In genomic region chr11:102244926-102245449, GRCm38 (mm10) we compare ENCODE assay signal across 9 mouse cellular contexts. TPM values are rescaled to one million over a fixed set of nuclear protein-coding genes. Genes with fewer than 3 reads are reported as not detected.
DNase-seq lines count a peak whose midpoint lies in the region; ATAC-seq and TF ChIP-seq lines count a peak whose summit lies in the region.
"Had no signal": no experiment of that assay in that cellular context is flagged by ENCODE, and none has a peak within 500 bp of the region (broad histone marks: within the 10 kb centered on the region; RNA-seq: fewer than 3 reads in every experiment).

No protein-coding gene starts in this region.

- DNase-seq in testis, postnatal 14 days (ENCODE audit: low spot score): peak; percentile 33
- DNase-seq in testis, postnatal 10 days (ENCODE audit: low spot score): no peak
- peak; percentile 79 to 84 for DNase-seq in cerebellum, adult 2 months
- peak; percentile 84 to 87 for DNase-seq in left cerebral cortex, postnatal 36 days (ENCODE audit: low spot score in 2 of 2)
- DNase-seq in mesoderm, embryonic 11.5 days (ENCODE audit: low read depth, low spot score): peak; percentile 78

- H3K4me3 ChIP-seq in cerebellum, adult 2 months (replicated peaks; ENCODE audit: insufficient read depth, low read depth, low read length): peak overlapping the region; percentile 63
- peak overlapping the region; percentile 36 for H3K4me3 ChIP-seq in hindbrain, embryonic 13.5 days
- H3K4me3 ChIP-seq in small intestine, adult 2 months (ENCODE audit: low read depth, low read length): peak overlapping the region; percentile 41
- H3K4me3 ChIP-seq: erythroblast, embryonic 14.5 days had no signal

- no peak for TF ChIP-seq CTCF in cerebellum, adult 2 months (IDR thresholded peaks at IDR 0.05; ENCODE audit: borderline replicate concordance, insufficient read depth, low read depth, low read length)
- no peak for TF ChIP-seq CTCF in small intestine, adult 2 months (IDR thresholded peaks at IDR 0.05; ENCODE audit: extremely low read depth, insufficient read length, insufficient replicate concordance, low read depth, low read length)

- WGBS in cerebellum, adult 2 months: under 1% methylated on average over 32 of the region's 32 CpGs
- under 1% methylated on average over 32 of the region's 32 CpGs for WGBS in hindbrain, embryonic 13.5 days
- WGBS in small intestine, adult 2 months: 2% methylated on average over 32 of the region's 32 CpGs

- peak overlapping the region; percentile 65 for H3K9ac ChIP-seq in hindbrain, embryonic 13.5 days

- ATAC-seq in frontal cortex, adult (ENCODE audit: low TSS enrichment): peak; percentile 91
- ATAC-seq in hindbrain, embryonic 13.5 days (ENCODE audit: low FRiP score): peak; percentile 81

- no peaks in the 10 kb centered on the region for H3K36me3 ChIP-seq in hindbrain, embryonic 13.5 days
- H3K36me3 ChIP-seq in small intestine, adult 2 months (ENCODE audit: control insufficient read depth, insufficient read depth, low read length): no peaks in the 10 kb centered on the region

- no peaks in the 10 kb centered on the region for H3K9me3 ChIP-seq in hindbrain, embryonic 13.5 days

- no peak for TF ChIP-seq POLR2A in cerebellum, adult 2 months (IDR thresholded peaks at IDR 0.05; ENCODE audit: borderline replicate concordance, insufficient read depth, low read length)
- no peak for TF ChIP-seq POLR2A in small intestine, adult 2 months (IDR thresholded peaks at IDR 0.05; ENCODE audit: low read depth, low read length)

- intact Hi-C loops in left cerebral cortex, postnatal 36 days (cut with DNase I): loop anchor here (1.0 to 5.0 kb wide), 2 partner anchors 15 to 43 kb away; partner anchors contain the start of gene Hdac5

- 0 out of 2 replicates have a peak, but pooled peaks cover 4% of the 10 kb centered on the region for H3K4me1 ChIP-seq in cerebellum, adult 2 months (ENCODE audit: control insufficient read depth, insufficient read depth, low read length)
- H3K4me1 ChIP-seq in hindbrain, embryonic 13.5 days (replicated peaks): peaks cover 30% of the 10 kb centered on the region
- peaks cover 6% of the 10 kb centered on the region for H3K4me1 ChIP-seq in small intestine, adult 2 months (ENCODE audit: control insufficient read depth, insufficient read depth, insufficient read length, low read length)

- H3K4me2 ChIP-seq in hindbrain, embryonic 13.5 days: peak overlapping the region; percentile 62

- 0 out of 2 replicates have a peak overlapping the region, but pooled peaks have one; percentile 12 for H3K27ac ChIP-seq in cerebellum, adult 2 months (ENCODE audit: insufficient read depth, low read length)
- H3K27ac ChIP-seq in hindbrain, embryonic 13.5 days: peak overlapping the region; percentile 75
- H3K27ac ChIP-seq in small intestine, adult 2 months (ENCODE audit: insufficient read depth, low read depth, low read length): no peak overlapping the region

- no peaks in the 10 kb centered on the region for H3K27me3 ChIP-seq in cerebellum, adult 2 months (ENCODE audit: control insufficient read depth, insufficient read depth, low read length)
- H3K27me3 ChIP-seq in hindbrain, embryonic 13.5 days: no peaks in the 10 kb centered on the region
- H3K27me3 ChIP-seq in small intestine, adult 2 months (ENCODE audit: control insufficient read depth, insufficient read depth, low read length): no peaks in the 10 kb centered on the region

RNA-seq across cellular contexts. Expression of gene BC030867, which starts 3.7 kb away (rescaled TPM):
- polyA plus RNA-seq in cerebellum, adult 2 months (2012; rRNA removed): 1.3 and 2.2 TPM in 2 replicates
- 3.8 TPM in 2 replicates for polyA plus RNA-seq in hindbrain, embryonic 13.5 days (2015; fragmentation: Nextera tagmentation; extraction: Ambion mirVana)
- total RNA-seq in left cerebral cortex, postnatal 36 days (2021): 1 to 10 TPM; 1.2 TPM
- polyA plus RNA-seq in small intestine, adult 2 months (2012; rRNA removed): 2.4 and 5.2 TPM in 2 replicates

RNA-seq across cellular contexts. Expression of gene Hdac5, which starts 15.0 kb away (rescaled TPM):
- 188 and 194 TPM in 2 replicates for polyA plus RNA-seq in cerebellum, adult 2 months (2012; rRNA removed)
- polyA plus RNA-seq in hindbrain, embryonic 13.5 days (2015; fragmentation: Nextera tagmentation; extraction: Ambion mirVana): 82.0 and 85.4 TPM in 2 replicates
- 100 to 1,000 TPM; 270 to 275 TPM for total RNA-seq in left cerebral cortex, postnatal 36 days (2021)
- polyA plus RNA-seq in small intestine, adult 2 months (2012; rRNA removed): 82.5 and 102 TPM in 2 replicates

RNA-seq across cellular contexts. Expression of gene Asb16, which starts 23.6 kb away (rescaled TPM):
- 3.1 and 4.0 TPM in 2 replicates for polyA plus RNA-seq in cerebellum, adult 2 months (2012; rRNA removed)
- polyA plus RNA-seq in hindbrain, embryonic 13.5 days (2015; fragmentation: Nextera tagmentation; extraction: Ambion mirVana): not detected in 2 replicates
- 1 to 10 TPM; 1.2 to 1.7 TPM for total RNA-seq in left cerebral cortex, postnatal 36 days (2021)
- 0.29 and 1.8 TPM in 2 replicates for polyA plus RNA-seq in small intestine, adult 2 months (2012; rRNA removed)

RNA-seq across cellular contexts. Expression of gene Tmub2, which starts 39.7 kb away (rescaled TPM):
- polyA plus RNA-seq in cerebellum, adult 2 months (2012; rRNA removed): 82.7 and 85.3 TPM in 2 replicates
- 81.3 and 82.8 TPM in 2 replicates for polyA plus RNA-seq in hindbrain, embryonic 13.5 days (2015; fragmentation: Nextera tagmentation; extraction: Ambion mirVana)
- total RNA-seq in left cerebral cortex, postnatal 36 days (2021): 10 to 100 TPM; 70.8 to 77.7 TPM
- 29.4 and 60.2 TPM in 2 replicates for polyA plus RNA-seq in small intestine, adult 2 months (2012; rRNA removed)

RNA-seq across cellular contexts. Expression of gene Atxn7l3, which starts 51.4 kb away (rescaled TPM):
- polyA plus RNA-seq in cerebellum, adult 2 months (2012; rRNA removed): 93.3 and 101 TPM in 2 replicates
- polyA plus RNA-seq in hindbrain, embryonic 13.5 days (2015; fragmentation: Nextera tagmentation; extraction: Ambion mirVana): 29.2 and 29.9 TPM in 2 replicates
- 100 to 1,000 TPM; 227 to 258 TPM for total RNA-seq in left cerebral cortex, postnatal 36 days (2021)
- 15.1 and 30.2 TPM in 2 replicates for polyA plus RNA-seq in small intestine, adult 2 months (2012; rRNA removed)
